Mouse (Mus musculus) midbrain, embryonic 15.5 days (tissue): Measurements from ENCODE around the gene Jarid2. TPM values are rescaled to one million over a fixed set of nuclear protein-coding genes. Genes with fewer than 3 reads are reported as not detected.

Source experiments
- ATAC-seq: fragments of 200-750 bp; cut with Nextera tagmentation; replicated peaks from 2 replicates; pipeline ENCODE4 v1.8.0; 2017; ENCODE audit warnings: moderate TSS enrichment
- H3K27ac ChIP-seq: fragments of 300-500 bp; sonication (generic); 2 replicates; pipeline ENCODE4 v1.5.1; 2015; ENCODE audit warnings: mild to moderate bottlenecking, inconsistent platforms
- H3K27me3 ChIP-seq: fragments of 300-500 bp; sonication (generic); replicated peaks from 2 replicates; pipeline ENCODE4 v1.6.1; 2015; ENCODE audit warnings: inconsistent platforms
- H3K36me3 ChIP-seq: fragments of 300-500 bp; sonication (generic); replicated peaks from 2 replicates; pipeline ENCODE4 v1.6.1; 2015; ENCODE audit warnings: inconsistent platforms
- H3K4me1 ChIP-seq: fragments of 300-500 bp; sonication (generic); 2 replicates; pipeline ENCODE4 v1.6.1; 2015; ENCODE audit warnings: inconsistent platforms
- H3K4me2 ChIP-seq: fragments of 300-500 bp; sonication (generic); 2 replicates; pipeline ENCODE4 v1.6.1; 2015; ENCODE audit warnings: inconsistent platforms, mild to moderate bottlenecking, moderate library complexity
- H3K4me3 ChIP-seq: fragments of 300-500 bp; sonication (generic); 2 replicates; pipeline ENCODE4 v1.5.1; 2015; ENCODE audit warnings: mild to moderate bottlenecking, inconsistent platforms
- H3K9ac ChIP-seq: fragments of 300-500 bp; sonication (generic); 2 replicates; pipeline ENCODE4 v1.6.1; 2015; ENCODE audit warnings: mild to moderate bottlenecking, inconsistent platforms
- H3K9me3 ChIP-seq: fragments of 300-500 bp; sonication (generic); 2 replicates; pipeline ENCODE4 v1.6.1; 2016; ENCODE audit warnings: inconsistent platforms
- WGBS: fragments of 180-500 bp; shearing (Covaris S2); methylation state at CpG from one replicate; pipeline ENCODE4 v1.1.7; 2015; ENCODE audit warnings: mixed read lengths; 5-methylcytosine and 5-hydroxymethylcytosine counted together
- polyA plus RNA-seq: library from polyadenylated mRNA; unstranded; fragments of >200 nt; fragmentation: Nextera tagmentation; extraction: Ambion mirVana; gene quantifications from 2 replicates; pipeline ENCODE4 v1.2.1, GENCODE M21; 2015

The Jarid2 gene
- polyA plus RNA-seq = 40.7 and 44.7 TPM in 2 replicates

DNA sequence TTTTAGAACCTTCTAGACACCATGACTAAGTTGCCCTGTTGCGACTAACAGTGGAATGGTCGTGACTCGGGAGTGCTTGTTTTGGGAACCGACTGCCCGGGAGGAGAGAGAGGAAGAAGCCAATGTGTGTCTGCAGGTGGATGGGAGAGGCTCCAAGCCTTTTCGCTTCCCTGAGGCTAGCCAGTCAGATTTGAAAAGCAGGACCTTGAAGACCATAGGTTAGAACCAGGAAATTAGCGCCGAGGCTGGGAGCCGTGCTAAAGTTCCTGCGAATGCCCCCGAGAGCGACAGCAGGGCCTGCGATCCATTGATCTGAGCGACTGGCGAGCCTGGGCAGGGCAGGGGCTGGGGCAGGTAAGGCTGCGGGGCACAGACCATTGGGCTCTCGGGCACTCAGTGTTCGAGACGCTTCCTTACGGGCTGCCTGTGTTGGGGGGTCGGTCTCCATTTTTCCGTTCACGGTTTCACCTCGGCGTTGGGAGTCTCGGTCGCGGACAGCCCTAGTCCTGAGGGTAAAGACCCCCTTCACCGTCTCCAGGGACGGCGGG is at the start of gene Jarid2:
Jarid2 (plus strand) TSS at position 51 of the 548 bp plus-strand sequence.
- WGBS = 3% methylated on average over 31 of the region's 31 CpGs
- Histone ChIP-seq H3K36me3 (no peaks in the 10 kb centered on the region), H3K27ac (peak within 1 kb of the TSS; percentile 99), H3K27me3 (no peaks in the 10 kb centered on the region), H3K4me1 (peaks cover 12% of the 10 kb centered on the region), H3K9ac (peak within 1 kb of the TSS; percentile 84), H3K4me2 (peak within 1 kb of the TSS; percentile 91), H3K9me3 (no peaks in the 10 kb centered on the region), H3K4me3 (peak within 1 kb of the TSS; percentile 80)
- ATAC-seq = peak; percentile 8; the same call in 1 of the 2 replicates

DNA sequence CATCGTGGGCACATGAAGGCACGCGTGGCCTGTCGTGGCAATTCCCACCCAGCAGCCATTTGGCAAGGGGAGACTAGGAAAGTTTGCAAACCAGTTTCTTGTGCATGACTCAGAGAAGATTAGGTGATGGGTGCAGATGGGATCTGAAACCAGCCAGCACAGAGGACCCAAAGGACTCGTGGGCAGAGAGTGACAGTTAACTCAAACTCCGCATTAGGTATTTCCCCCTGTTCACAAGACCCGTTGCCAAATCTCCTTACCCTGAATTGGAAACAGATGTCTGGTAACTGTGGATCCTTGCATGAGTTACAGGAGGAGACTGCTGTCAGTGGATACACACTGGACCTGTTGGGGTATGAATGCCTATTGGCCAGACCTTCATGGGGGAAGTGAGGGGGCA is 48.2 kb upstream of the Jarid2 start:
- H3K27me3 ChIP-seq = no peaks in the 10 kb centered on the region
- WGBS = 89% methylated on average over 7 of the region's 7 CpGs
- no peak for ATAC-seq
- no peak overlapping the region for H3K4me2 ChIP-seq
- H3K4me1 ChIP-seq = no peaks in the 10 kb centered on the region
- H3K9me3 ChIP-seq = no peaks in the 10 kb centered on the region
- no peak overlapping the region for H3K4me3 ChIP-seq
- H3K9ac ChIP-seq = no peak overlapping the region
- no peaks in the 10 kb centered on the region for H3K36me3 ChIP-seq
- H3K27ac ChIP-seq = no peak overlapping the region

- H3K4me3 ChIP-seq = no peak overlapping the region
- no peaks in the 10 kb centered on the region for H3K4me1 ChIP-seq
- 52% methylated on average over 3 of the region's 3 CpGs for WGBS
- H3K9ac ChIP-seq = no peak overlapping the region
- H3K27ac ChIP-seq = no peak overlapping the region
- ATAC-seq = no peak
- H3K4me2 ChIP-seq = no peak overlapping the region
- no peaks in the 10 kb centered on the region for H3K9me3 ChIP-seq
- H3K36me3 ChIP-seq = no peaks in the 10 kb centered on the region
- no peaks in the 10 kb centered on the region for H3K27me3 ChIP-seq
These were observed 41.1 kb upstream of the Jarid2 start for GRCm38 (mm10) chr13:44688140-44688539.

GRCm38 (mm10) chr13:44697628-44698027 is 31.6 kb upstream of the Jarid2 start:
- Histone ChIP-seq H3K27me3 (no peaks in the 10 kb centered on the region), H3K4me3 (no peak overlapping the region), H3K27ac (no peak overlapping the region), H3K36me3 (no peaks in the 10 kb centered on the region), H3K9me3 (no peaks in the 10 kb centered on the region), H3K4me1 (no peaks in the 10 kb centered on the region), H3K9ac (no peak overlapping the region), H3K4me2 (no peak overlapping the region)
- 74% methylated on average over 10 of the region's 10 CpGs for WGBS
- ATAC-seq = no peak

GRCm38 (mm10) chr13:44704036-44704801 is 25.1 kb upstream of the Jarid2 start:
- Histone ChIP-seq H3K9ac (no peak overlapping the region), H3K27me3 (0 out of 2 replicates have a peak, but pooled peaks cover 3% of the 10 kb centered on the region), H3K9me3 (no peaks in the 10 kb centered on the region), H3K27ac (no peak overlapping the region), H3K4me1 (no peaks in the 10 kb centered on the region), H3K4me2 (no peak overlapping the region), H3K4me3 (no peak overlapping the region), H3K36me3 (no peaks in the 10 kb centered on the region)
- ATAC-seq = no peak
- WGBS = 88% methylated on average over 15 of the region's 15 CpGs

- 34% methylated on average over 14 of the region's 14 CpGs for WGBS
- ATAC-seq = no peak
These were observed 24.1 kb upstream of the Jarid2 start for GRCm38 (mm10) chr13:44705031-44705742.

DNA sequence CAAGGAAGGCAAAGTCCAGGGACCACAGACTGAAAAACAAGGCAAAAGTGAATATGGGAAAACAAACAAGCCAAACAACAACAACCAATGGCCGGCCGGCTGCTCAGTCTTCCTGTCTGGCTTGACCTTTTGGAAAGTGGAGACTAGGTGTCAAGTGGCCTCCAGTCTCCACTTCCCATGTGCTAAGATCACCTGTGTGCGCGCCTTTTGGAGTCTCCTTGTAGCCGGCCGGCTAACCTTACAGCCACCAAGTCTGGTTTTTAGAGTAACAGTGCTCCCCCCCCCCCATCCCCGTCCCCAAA is 23.6 kb upstream of the Jarid2 start:
- Histone ChIP-seq H3K9me3 (no peaks in the 10 kb centered on the region), H3K27me3 (0 out of 2 replicates have a peak, but pooled peaks cover 3% of the 10 kb centered on the region), H3K4me2 (no peak overlapping the region), H3K9ac (no peak overlapping the region), H3K27ac (no peak overlapping the region), H3K4me1 (no peaks in the 10 kb centered on the region), H3K4me3 (no peak overlapping the region), H3K36me3 (no peaks in the 10 kb centered on the region)
- no peak for ATAC-seq
- WGBS = 52% methylated on average over 7 of the region's 7 CpGs

More at GRCm38 (mm10) chr13:44705031-44705742, 24.1 kb upstream of the Jarid2 start:
- Histone ChIP-seq H3K9ac (no peak overlapping the region), H3K4me1 (no peaks in the 10 kb centered on the region), H3K27ac (no peak overlapping the region), H3K27me3 (0 out of 2 replicates have a peak, but pooled peaks cover 3% of the 10 kb centered on the region), H3K36me3 (no peaks in the 10 kb centered on the region), H3K4me2 (no peak overlapping the region), H3K9me3 (no peaks in the 10 kb centered on the region), H3K4me3 (no peak overlapping the region)

- WGBS = 65% methylated on average over 10 of the region's 10 CpGs
- no peak for ATAC-seq
- Histone ChIP-seq H3K27me3 (0 out of 2 replicates have a peak, but pooled peaks cover 3% of the 10 kb centered on the region), H3K4me2 (no peak overlapping the region), H3K4me1 (no peaks in the 10 kb centered on the region), H3K9me3 (no peaks in the 10 kb centered on the region), H3K4me3 (no peak overlapping the region), H3K27ac (no peak overlapping the region), H3K9ac (no peak overlapping the region), H3K36me3 (no peaks in the 10 kb centered on the region)
These were observed 22.9 kb upstream of the Jarid2 start for GRCm38 (mm10) chr13:44706206-44706915.

DNA sequence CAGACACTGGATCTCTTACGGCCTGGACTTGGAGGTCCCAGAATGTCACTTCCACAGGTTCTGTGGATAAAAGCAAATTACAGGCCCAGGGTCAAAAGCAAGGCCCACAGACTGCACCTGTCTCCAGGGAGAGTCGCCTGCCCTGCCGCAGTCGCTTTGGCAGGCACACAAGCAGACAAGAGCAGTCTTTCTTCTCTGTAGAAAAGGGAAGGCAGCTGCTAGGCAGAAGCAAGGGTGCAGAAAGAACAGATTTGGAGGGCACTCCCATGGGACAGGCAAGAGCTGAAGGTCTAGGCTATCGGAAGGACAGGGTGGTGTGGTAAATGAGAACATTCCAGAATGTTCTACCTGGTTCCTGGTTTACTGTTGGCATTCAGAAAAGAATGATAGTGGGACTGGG is 22.1 kb upstream of the Jarid2 start:
- no peaks in the 10 kb centered on the region for H3K36me3 ChIP-seq
- H3K9me3 ChIP-seq = no peaks in the 10 kb centered on the region

GRCm38 (mm10) chr13:44708336-44709017 is 20.8 kb upstream of the Jarid2 start:
- H3K9ac ChIP-seq = no peak overlapping the region
- 93% methylated on average over 14 of the region's 14 CpGs for WGBS
- ATAC-seq = no peak
- no peak overlapping the region for H3K27ac ChIP-seq
- no peaks in the 10 kb centered on the region for H3K36me3 ChIP-seq
- no peak overlapping the region for H3K4me2 ChIP-seq
- no peaks in the 10 kb centered on the region for H3K4me1 ChIP-seq
- H3K9me3 ChIP-seq = no peaks in the 10 kb centered on the region
- H3K4me3 ChIP-seq = no peak overlapping the region
- 0 out of 2 replicates have a peak, but pooled peaks cover 3% of the 10 kb centered on the region for H3K27me3 ChIP-seq

More for the DNA sequence above, 22.1 kb upstream of the Jarid2 start:
- 57% methylated on average over 5 of the region's 5 CpGs for WGBS
- Histone ChIP-seq H3K9ac (no peak overlapping the region), H3K27ac (no peak overlapping the region), H3K4me1 (no peaks in the 10 kb centered on the region), H3K4me2 (no peak overlapping the region), H3K27me3 (0 out of 2 replicates have a peak, but pooled peaks cover 3% of the 10 kb centered on the region), H3K4me3 (no peak overlapping the region)
- no peak for ATAC-seq

DNA sequence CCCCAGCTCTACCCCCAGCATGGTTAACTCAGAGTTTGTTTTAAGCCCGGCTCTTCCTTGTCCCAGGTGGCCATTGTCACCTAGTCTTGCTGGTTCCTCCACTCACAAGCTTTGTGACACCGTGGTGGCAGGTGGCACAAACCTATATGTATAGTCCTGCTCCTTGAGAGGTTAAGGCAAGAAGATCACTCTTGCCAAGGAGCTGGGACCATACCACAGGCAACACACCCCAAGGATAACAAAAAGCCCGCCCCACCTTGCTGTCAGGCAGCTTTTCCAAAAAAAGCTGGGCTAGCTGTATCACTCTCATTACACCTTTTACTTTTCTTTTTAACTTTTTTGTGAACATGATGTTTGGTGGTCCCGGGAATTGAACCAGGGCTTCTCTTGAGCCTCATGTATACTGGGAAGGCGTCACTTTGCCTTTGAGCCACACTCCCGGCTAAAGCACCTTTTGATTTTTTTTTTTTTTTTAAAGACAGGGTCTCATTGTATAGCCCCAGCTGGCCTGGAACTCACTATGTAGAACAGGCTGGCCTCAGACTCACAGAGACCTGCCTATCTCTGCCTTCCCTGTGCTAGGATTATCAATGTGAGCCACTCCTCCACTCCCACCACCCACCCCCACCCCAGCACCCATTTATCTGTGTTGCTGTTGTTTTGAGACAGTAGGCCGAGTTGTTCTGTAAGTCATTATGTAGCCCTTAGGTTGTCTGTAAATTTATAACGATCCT is 19.4 kb upstream of the Jarid2 start:
- no peaks in the 10 kb centered on the region for H3K4me1 ChIP-seq
- no peaks in the 10 kb centered on the region for H3K27me3 ChIP-seq
- no peak overlapping the region for H3K27ac ChIP-seq
- no peaks in the 10 kb centered on the region for H3K36me3 ChIP-seq
- H3K9me3 ChIP-seq = no peaks in the 10 kb centered on the region
- ATAC-seq = no peak
- no peak overlapping the region for H3K4me2 ChIP-seq
- 74% methylated on average over 8 of the region's 8 CpGs for WGBS
- H3K4me3 ChIP-seq = no peak overlapping the region
- no peak overlapping the region for H3K9ac ChIP-seq
